Mouse (Mus musculus) brown adipose tissue, adult 24 weeks (tissue): Measurements from ENCODE around the gene Lrrc8b. TPM values are rescaled to one million over a fixed set of nuclear protein-coding genes. Genes with fewer than 3 reads are reported as not detected.

Experiments
- H3K27ac ChIP-seq: fragments of 200-500 bp; replicated peaks from 2 replicates; pipeline ENCODE4 v1.5.1; 2012; ENCODE audit warnings: low read depth, mild to moderate bottlenecking, low read length
- H3K4me1 ChIP-seq: fragments of 200-500 bp; 2 replicates; pipeline ENCODE4 v1.6.1; 2012; ENCODE audit warnings: low read length, mixed read lengths; ENCODE audit not compliant: control insufficient read depth, insufficient read depth, insufficient read length
- H3K4me3 ChIP-seq: fragments of 200-500 bp; 2 replicates; pipeline ENCODE4 v1.5.1; 2012; ENCODE audit warnings: low read depth, mild to moderate bottlenecking, low read length, moderate library complexity; ENCODE audit not compliant: insufficient read depth
- polyA plus RNA-seq: library from polyadenylated mRNA; stranded (reverse); fragments of >200 nt; gene quantifications from 2 replicates; pipeline ENCODE4 v1.2.4, GENCODE M21; 2012; ENCODE audit not compliant: missing spikeins, insufficient read depth, insufficient read length

Gene Lrrc8b
- polyA plus RNA-seq, 1 experiment = 3.7 TPM

DNA sequence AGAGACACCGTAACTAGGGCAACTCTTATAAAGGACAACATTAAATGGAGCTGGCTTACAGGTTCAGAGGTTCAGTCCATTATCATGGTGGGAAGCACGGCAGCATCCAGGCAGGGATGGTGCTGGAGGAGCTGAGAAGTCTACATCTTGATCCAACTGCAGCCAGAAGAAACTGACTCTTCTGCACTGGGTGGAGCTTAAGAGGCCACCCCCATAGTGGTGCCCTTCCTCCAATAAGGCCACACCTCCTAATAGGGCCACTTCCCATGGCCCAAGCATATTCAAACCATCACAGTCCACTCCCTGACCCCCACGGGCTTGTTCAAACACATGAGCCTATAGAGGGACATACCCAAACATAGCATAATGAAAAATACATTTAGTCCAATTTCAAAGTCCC is 119.6 kb downstream of the Lrrc8b start:
- Histone ChIP-seq H3K4me1 (peaks cover 4% of the 10 kb centered on the region; the same call in 1 of the 2 replicates), H3K4me3 (no peak overlapping the region), H3K27ac (no peak overlapping the region)

DNA sequence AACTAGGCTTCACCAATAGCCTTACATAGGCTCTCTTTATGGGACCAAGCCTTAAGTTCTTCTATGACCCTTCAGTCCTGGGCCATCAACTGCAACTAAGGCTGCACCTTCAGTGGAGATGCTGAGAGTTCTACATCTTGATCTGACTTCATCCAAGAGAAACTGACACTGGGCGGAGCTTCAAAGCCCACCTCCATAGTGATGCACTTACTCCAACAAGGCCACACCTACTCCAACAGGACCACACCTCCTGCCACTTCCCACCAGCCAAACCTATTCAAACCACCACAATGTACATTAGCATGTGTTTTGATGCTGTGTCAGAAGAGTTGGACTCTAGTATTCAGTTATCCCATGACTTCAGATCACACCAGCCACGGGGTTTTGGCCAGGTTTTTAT is 120.6 kb downstream of the Lrrc8b start:
- H3K4me1 ChIP-seq = peaks cover 1% of the 10 kb centered on the region; the same call in 1 of the 2 replicates
- H3K4me3 ChIP-seq = no peak overlapping the region
- no peak overlapping the region for H3K27ac ChIP-seq

DNA sequence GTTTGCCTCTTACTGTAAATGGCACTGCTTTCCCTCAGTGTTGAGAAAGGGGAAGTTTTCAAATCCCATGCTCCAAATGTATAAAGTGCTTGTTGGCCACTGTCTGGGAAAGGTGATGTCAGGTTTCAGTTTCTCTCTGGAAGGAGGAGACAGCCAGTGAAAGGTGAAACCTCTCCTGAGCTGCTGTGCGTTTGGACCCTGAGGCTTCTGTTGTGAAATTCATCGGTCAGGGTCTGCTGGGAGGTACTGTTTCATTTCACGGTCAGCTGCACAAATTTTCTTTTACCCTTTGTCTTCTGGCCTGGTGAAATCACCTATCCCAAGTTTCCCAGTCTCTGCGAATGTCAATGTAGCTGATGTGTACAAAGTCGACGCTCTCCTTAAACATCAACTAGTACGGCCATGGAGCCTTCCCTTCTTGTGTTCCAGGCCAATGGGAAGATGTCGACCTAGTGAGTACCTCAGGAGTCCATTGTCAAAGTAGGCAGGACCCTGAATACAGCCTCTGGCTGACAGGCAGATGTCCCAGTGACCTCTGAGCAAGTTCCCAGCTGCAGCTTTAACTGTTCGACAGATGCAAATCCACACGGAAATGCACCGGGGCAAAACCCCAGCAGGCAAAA is 121.6 kb downstream of the Lrrc8b start:
- Histone ChIP-seq H3K4me3 (no peak overlapping the region), H3K27ac (no peak overlapping the region), H3K4me1 (no peaks in the 10 kb centered on the region)

Other genes starting within 250 kb of the Lrrc8b start
- gene Gbp10, start 176.2 kb upstream of the Lrrc8b start, polyA plus RNA-seq = 0.52 and 1.3 TPM in 2 replicates
- 2.3 and 5.3 TPM in 2 replicates for gene Gm43302, start 122.1 kb upstream of the Lrrc8b start, polyA plus RNA-seq
- gene Gbp6, start 122.1 kb upstream of the Lrrc8b start, polyA plus RNA-seq = 11.4 and 18.9 TPM in 2 replicates
- gene Lrrc8c, start 103.6 kb downstream of the Lrrc8b start, polyA plus RNA-seq = 3.0 and 3.7 TPM in 2 replicates